Mouse (Mus musculus): Measurements from ENCODE around the gene Ascl5. TPM values are rescaled to one million over a fixed set of nuclear protein-coding genes. Genes with fewer than 3 reads are reported as not detected.

Gene Ascl5
- polyA plus RNA-seq, 1 experiment = not detected

GRCm38 (mm10) chr1:136093726-136094125 lies 43.1 kb downstream of the Ascl5 start:
- WGBS = 90% methylated on average over 3 of the region's 3 CpGs
- Histone ChIP-seq H3K4me1 (ENCODE audit: control insufficient read depth, insufficient read depth, low read length) (peaks cover 5% of the 10 kb centered on the region; the same call in 1 of the 2 replicates), H3K27ac (ENCODE audit: insufficient read depth, low read depth, low read length) (no peak overlapping the region), H3K4me3 (ENCODE audit: insufficient read depth, low read depth, low read length) (no peak overlapping the region)
- TF ChIP-seq CTCF (IDR thresholded peaks at IDR 0.05; ENCODE audit: insufficient read depth, low read depth, low read length) (no peak), POLR2A (IDR thresholded peaks at IDR 0.05; ENCODE audit: insufficient read depth, low read depth, low read length) (no peak)

GRCm38 (mm10) chr1:136094807-136095206 lies 44.2 kb downstream of the Ascl5 start:
- TF ChIP-seq CTCF (IDR thresholded peaks at IDR 0.05; ENCODE audit: insufficient read depth, low read depth, low read length) (no peak), POLR2A (IDR thresholded peaks at IDR 0.05; ENCODE audit: insufficient read depth, low read depth, low read length) (no peak)
- WGBS = 82% methylated on average over 5 of the region's 5 CpGs
- 0 out of 2 replicates have a peak, but pooled peaks cover 1% of the 10 kb centered on the region for H3K4me1 ChIP-seq (ENCODE audit: control insufficient read depth, insufficient read depth, low read length)

More at GRCm38 (mm10) chr1:136094807-136095206, 44.2 kb downstream of the Ascl5 start:
- Histone ChIP-seq H3K27ac (ENCODE audit: insufficient read depth, low read depth, low read length) (no peak overlapping the region), H3K4me3 (ENCODE audit: insufficient read depth, low read depth, low read length) (no peak overlapping the region)

Other genes starting within 250 kb of the Ascl5 start
- gene Lad1, start 232.2 kb upstream of the Ascl5 start, polyA plus RNA-seq (2012; ENCODE audit: insufficient read depth, insufficient read length, low replicate concordance, missing spikeins) = not detected in 2 replicates
- not detected in 2 replicates for gene Tnnt2, start 214.4 kb upstream of the Ascl5 start, polyA plus RNA-seq (2012; ENCODE audit: insufficient read depth, insufficient read length, low replicate concordance, missing spikeins)
- gene Pkp1, start 131.6 kb upstream of the Ascl5 start, polyA plus RNA-seq (2012; ENCODE audit: insufficient read depth, insufficient read length, low replicate concordance, missing spikeins) = not detected in 2 replicates
- not detected in 2 replicates for gene Igfn1, start 44.5 kb upstream of the Ascl5 start, polyA plus RNA-seq (2012; ENCODE audit: insufficient read depth, insufficient read length, low replicate concordance, missing spikeins)
- gene Tmem9, start 42.7 kb upstream of the Ascl5 start, polyA plus RNA-seq (2012; ENCODE audit: insufficient read depth, insufficient read length, low replicate concordance, missing spikeins) = not detected in 2 replicates
- gene Cacna1s, start 1.9 kb downstream of the Ascl5 start, polyA plus RNA-seq (2012; ENCODE audit: insufficient read depth, insufficient read length, low replicate concordance, missing spikeins) = not detected in 2 replicates
- gene Kif21b, start 80.6 kb downstream of the Ascl5 start, polyA plus RNA-seq (2012; ENCODE audit: insufficient read depth, insufficient read length, low replicate concordance, missing spikeins) = 94.8 and 211 TPM in 2 replicates
- gene Mroh3, start 162.0 kb downstream of the Ascl5 start, polyA plus RNA-seq (2012; ENCODE audit: insufficient read depth, insufficient read length, low replicate concordance, missing spikeins) = not detected in 2 replicates
- not detected in 2 replicates for gene Inava, start 183.5 kb downstream of the Ascl5 start, polyA plus RNA-seq (2012; ENCODE audit: insufficient read depth, insufficient read length, low replicate concordance, missing spikeins)
- gene Gpr25, start 210.1 kb downstream of the Ascl5 start, polyA plus RNA-seq (2012; ENCODE audit: insufficient read depth, insufficient read length, low replicate concordance, missing spikeins) = not detected in 2 replicates

All from olfactory bulb, adult 2 months (tissue).